Mouse (Mus musculus): ENCODE measurements around the gene Trem2. TPM values are rescaled to one million over a fixed set of nuclear protein-coding genes. Genes with fewer than 3 reads are reported as not detected.

The Trem2 gene
- polyA plus RNA-seq, 1 experiment from 2014 or later, result 1.9 TPM

- Histone ChIP-seq H3K36me3 (replicated peaks; ENCODE audit: control insufficient read depth, insufficient read depth, low read depth, low read length) (no peaks in the 10 kb centered on the region), H3K4me3 (ENCODE audit: low read depth, low read length) (no peak overlapping the region), H3K9ac (replicated peaks; ENCODE audit: low read length) (no peak overlapping the region), H3K4me1 (ENCODE audit: control insufficient read depth, insufficient read depth, low read length) (no peaks in the 10 kb centered on the region), H3K27me3 (ENCODE audit: control insufficient read depth, insufficient read depth, low read length) (no peaks in the 10 kb centered on the region), H3K27ac (replicated peaks; ENCODE audit: low read depth, low read length) (no peak overlapping the region), H3K9me3 (replicated peaks; ENCODE audit: control insufficient read depth, low read length) (no peaks in the 10 kb centered on the region), H3K4me2 (ENCODE audit: low read depth, low read length) (no peak overlapping the region)
- 76% methylated on average over 6 of the region's 6 CpGs for WGBS
- DNase-seq (ENCODE audit: low spot score) (no peak), ATAC-seq (replicated peaks; ENCODE audit: insufficient number of reproducible peaks, low FRiP score, low TSS enrichment, low read depth) (no peak)
Measured at GRCm38 (mm10) chr17:48363421-48363965, 17.3 kb downstream of the Trem2 start.

- WGBS, result 76% methylated on average over 9 of the region's 9 CpGs
- H3K27ac ChIP-seq (replicated peaks; ENCODE audit: low read depth, low read length), result no peak overlapping the region
- ATAC-seq (replicated peaks; ENCODE audit: insufficient number of reproducible peaks, low FRiP score, low TSS enrichment, low read depth), result no peak
Measured at GRCm38 (mm10) chr17:48365511-48366155, 19.4 kb downstream of the Trem2 start.

DNA sequence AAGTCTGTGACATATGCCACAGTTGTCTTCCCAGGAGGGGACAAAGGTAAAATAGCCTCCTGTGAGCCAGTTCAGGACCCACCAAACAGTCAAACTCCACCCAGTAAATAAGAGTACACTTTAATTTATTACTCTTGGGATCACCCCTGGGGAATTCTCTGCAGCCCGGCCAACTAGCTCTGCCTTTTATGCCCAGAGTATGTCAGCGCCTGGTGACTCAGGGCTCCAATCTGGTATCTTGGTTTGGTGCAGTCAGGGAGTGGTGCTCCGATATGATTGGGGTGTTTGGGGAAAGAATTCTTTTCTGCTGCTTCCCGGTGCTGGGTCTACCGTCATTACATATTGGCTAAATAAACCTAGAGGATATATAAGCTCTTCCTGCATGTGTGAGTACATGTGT is 20.6 kb downstream of the Trem2 start:
- DNase-seq (ENCODE audit: low spot score) (no peak), ATAC-seq (replicated peaks; ENCODE audit: insufficient number of reproducible peaks, low FRiP score, low TSS enrichment, low read depth) (no peak)
- WGBS, result 92% methylated on average over 5 of the region's 5 CpGs
- Histone ChIP-seq H3K36me3 (replicated peaks; ENCODE audit: control insufficient read depth, insufficient read depth, low read depth, low read length) (no peaks in the 10 kb centered on the region), H3K9me3 (replicated peaks; ENCODE audit: control insufficient read depth, low read length) (no peaks in the 10 kb centered on the region), H3K4me3 (ENCODE audit: low read depth, low read length) (no peak overlapping the region), H3K4me1 (ENCODE audit: control insufficient read depth, insufficient read depth, low read length) (no peaks in the 10 kb centered on the region), H3K9ac (replicated peaks; ENCODE audit: low read length) (no peak overlapping the region), H3K27me3 (ENCODE audit: control insufficient read depth, insufficient read depth, low read length) (no peaks in the 10 kb centered on the region), H3K4me2 (ENCODE audit: low read depth, low read length) (no peak overlapping the region), H3K27ac (replicated peaks; ENCODE audit: low read depth, low read length) (no peak overlapping the region)

More at GRCm38 (mm10) chr17:48365511-48366155, 19.4 kb downstream of the Trem2 start:
- H3K36me3 ChIP-seq (replicated peaks; ENCODE audit: control insufficient read depth, insufficient read depth, low read depth, low read length), result no peaks in the 10 kb centered on the region
- no peaks in the 10 kb centered on the region for H3K9me3 ChIP-seq (replicated peaks; ENCODE audit: control insufficient read depth, low read length)
- no peak overlapping the region for H3K4me2 ChIP-seq (ENCODE audit: low read depth, low read length)
- H3K4me3 ChIP-seq (ENCODE audit: low read depth, low read length), result no peak overlapping the region
- no peaks in the 10 kb centered on the region for H3K4me1 ChIP-seq (ENCODE audit: control insufficient read depth, insufficient read depth, low read length)
- H3K9ac ChIP-seq (replicated peaks; ENCODE audit: low read length), result no peak overlapping the region
- DNase-seq (ENCODE audit: low spot score), result no peak
- H3K27me3 ChIP-seq (ENCODE audit: control insufficient read depth, insufficient read depth, low read length), result no peaks in the 10 kb centered on the region

DNA sequence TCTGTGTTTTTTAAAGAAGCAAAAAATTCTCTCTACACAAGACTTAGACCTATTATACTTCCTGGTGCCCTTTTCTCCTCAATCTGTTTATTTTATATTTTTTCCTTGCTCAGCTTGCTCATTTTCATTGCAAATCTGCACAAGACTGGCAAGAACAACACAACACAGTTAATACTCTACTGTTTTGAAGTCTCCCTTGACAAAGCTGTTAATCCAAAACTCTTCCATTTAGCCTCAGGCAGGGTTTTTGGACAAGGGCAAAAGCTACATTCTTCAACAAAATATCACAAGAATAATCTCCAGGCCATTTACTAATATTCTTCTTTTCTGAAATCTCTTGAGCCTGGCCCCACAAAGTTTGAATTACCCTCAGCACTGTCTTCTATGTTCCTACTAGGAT is 25.4 kb downstream of the Trem2 start:
- H3K36me3 ChIP-seq (replicated peaks; ENCODE audit: control insufficient read depth, insufficient read depth, low read depth, low read length), result no peaks in the 10 kb centered on the region
- no peak overlapping the region for H3K27ac ChIP-seq (replicated peaks; ENCODE audit: low read depth, low read length)
- DNase-seq (ENCODE audit: low spot score) (no peak), ATAC-seq (replicated peaks; ENCODE audit: insufficient number of reproducible peaks, low FRiP score, low TSS enrichment, low read depth) (no peak)
- no peaks in the 10 kb centered on the region for H3K27me3 ChIP-seq (ENCODE audit: control insufficient read depth, insufficient read depth, low read length)
- no peak overlapping the region for H3K4me2 ChIP-seq (ENCODE audit: low read depth, low read length)
- no peak overlapping the region for H3K4me3 ChIP-seq (ENCODE audit: low read depth, low read length)
- H3K9me3 ChIP-seq (replicated peaks; ENCODE audit: control insufficient read depth, low read length), result no peaks in the 10 kb centered on the region
- H3K9ac ChIP-seq (replicated peaks; ENCODE audit: low read length), result no peak overlapping the region
- H3K4me1 ChIP-seq (ENCODE audit: control insufficient read depth, insufficient read depth, low read length), result no peaks in the 10 kb centered on the region

- no peak overlapping the region for H3K4me3 ChIP-seq (ENCODE audit: low read depth, low read length)
- no peak overlapping the region for H3K9ac ChIP-seq (replicated peaks; ENCODE audit: low read length)
- H3K27ac ChIP-seq (replicated peaks; ENCODE audit: low read depth, low read length), result no peak overlapping the region
- H3K9me3 ChIP-seq (replicated peaks; ENCODE audit: control insufficient read depth, low read length), result no peaks in the 10 kb centered on the region
- ATAC-seq (replicated peaks; ENCODE audit: insufficient number of reproducible peaks, low FRiP score, low TSS enrichment, low read depth), result no peak
- H3K27me3 ChIP-seq (ENCODE audit: control insufficient read depth, insufficient read depth, low read length), result no peaks in the 10 kb centered on the region
- H3K4me1 ChIP-seq (ENCODE audit: control insufficient read depth, insufficient read depth, low read length), result no peaks in the 10 kb centered on the region
- H3K4me2 ChIP-seq (ENCODE audit: low read depth, low read length), result no peak overlapping the region
- H3K36me3 ChIP-seq (replicated peaks; ENCODE audit: control insufficient read depth, insufficient read depth, low read depth, low read length), result no peaks in the 10 kb centered on the region
- WGBS, result 56% methylated on average over 8 of the region's 8 CpGs
- DNase-seq (ENCODE audit: low spot score), result no peak
Measured at GRCm38 (mm10) chr17:48372987-48373386, 26.8 kb downstream of the Trem2 start.

GRCm38 (mm10) chr17:48376102-48376501 is 29.9 kb downstream of the Trem2 start:
- WGBS, result 96% methylated on average over 1 of the region's 1 CpGs
- ATAC-seq (replicated peaks; ENCODE audit: insufficient number of reproducible peaks, low FRiP score, low TSS enrichment, low read depth), result no peak
- Histone ChIP-seq H3K27me3 (ENCODE audit: control insufficient read depth, insufficient read depth, low read length) (no peaks in the 10 kb centered on the region), H3K36me3 (replicated peaks; ENCODE audit: control insufficient read depth, insufficient read depth, low read depth, low read length) (no peaks in the 10 kb centered on the region), H3K4me3 (ENCODE audit: low read depth, low read length) (no peak overlapping the region), H3K9me3 (replicated peaks; ENCODE audit: control insufficient read depth, low read length) (no peaks in the 10 kb centered on the region), H3K4me1 (ENCODE audit: control insufficient read depth, insufficient read depth, low read length) (no peaks in the 10 kb centered on the region), H3K9ac (replicated peaks; ENCODE audit: low read length) (no peak overlapping the region), H3K27ac (replicated peaks; ENCODE audit: low read depth, low read length) (no peak overlapping the region), H3K4me2 (ENCODE audit: low read depth, low read length) (no peak overlapping the region)
- no peak for DNase-seq (ENCODE audit: low spot score)

DNA sequence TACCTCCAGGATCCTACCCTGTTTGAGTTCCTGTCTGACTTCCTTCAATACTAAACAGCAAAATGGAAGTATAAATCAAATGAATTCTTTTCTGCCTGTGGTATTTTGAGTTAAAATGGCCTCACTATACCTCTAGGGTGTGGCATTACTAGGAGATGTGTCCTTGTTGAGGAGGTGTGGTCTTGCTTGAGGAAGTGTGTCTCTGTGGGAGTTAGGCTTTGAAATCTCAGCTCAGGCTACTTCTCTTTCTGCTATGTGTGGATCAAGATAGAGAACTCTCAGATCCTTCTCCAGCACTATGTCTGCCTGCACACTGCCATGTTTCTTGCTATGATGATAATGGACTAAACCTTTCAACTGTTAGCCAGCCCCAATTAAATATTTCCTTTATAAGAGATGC is 32.8 kb downstream of the Trem2 start:
- no peak for DNase-seq (ENCODE audit: low spot score)
- Histone ChIP-seq H3K4me2 (ENCODE audit: low read depth, low read length) (no peak overlapping the region), H3K27me3 (ENCODE audit: control insufficient read depth, insufficient read depth, low read length) (no peaks in the 10 kb centered on the region), H3K9ac (replicated peaks; ENCODE audit: low read length) (no peak overlapping the region), H3K27ac (replicated peaks; ENCODE audit: low read depth, low read length) (no peak overlapping the region), H3K9me3 (replicated peaks; ENCODE audit: control insufficient read depth, low read length) (no peaks in the 10 kb centered on the region), H3K4me1 (ENCODE audit: control insufficient read depth, insufficient read depth, low read length) (no peaks in the 10 kb centered on the region), H3K36me3 (replicated peaks; ENCODE audit: control insufficient read depth, insufficient read depth, low read depth, low read length) (no peaks in the 10 kb centered on the region), H3K4me3 (ENCODE audit: low read depth, low read length) (no peak overlapping the region)
- no peak for ATAC-seq (replicated peaks; ENCODE audit: insufficient number of reproducible peaks, low FRiP score, low TSS enrichment, low read depth)

- no peaks in the 10 kb centered on the region for H3K4me1 ChIP-seq (ENCODE audit: control insufficient read depth, insufficient read depth, low read length)
- H3K27ac ChIP-seq (replicated peaks; ENCODE audit: low read depth, low read length), result no peak overlapping the region
- no peaks in the 10 kb centered on the region for H3K9me3 ChIP-seq (replicated peaks; ENCODE audit: control insufficient read depth, low read length)
- H3K4me3 ChIP-seq (ENCODE audit: low read depth, low read length), result no peak overlapping the region
- DNase-seq (ENCODE audit: low spot score) (no peak), ATAC-seq (replicated peaks; ENCODE audit: insufficient number of reproducible peaks, low FRiP score, low TSS enrichment, low read depth) (no peak)
- no peaks in the 10 kb centered on the region for H3K27me3 ChIP-seq (ENCODE audit: control insufficient read depth, insufficient read depth, low read length)
- 77% methylated on average over 2 of the region's 2 CpGs for WGBS
- peaks cover 19% of the 10 kb centered on the region for H3K36me3 ChIP-seq (replicated peaks; ENCODE audit: control insufficient read depth, insufficient read depth, low read depth, low read length)
- H3K9ac ChIP-seq (replicated peaks; ENCODE audit: low read length), result no peak overlapping the region
- no peak overlapping the region for H3K4me2 ChIP-seq (ENCODE audit: low read depth, low read length)
Measured at GRCm38 (mm10) chr17:48385786-48386461, 39.7 kb downstream of the Trem2 start.

All from embryonic facial prominence, embryonic 11.5 days (tissue).